Mouse (Mus musculus) heart, postnatal 36 days (tissue): ENCODE results near the gene Jph4. TPM values are rescaled to one million over a fixed set of nuclear protein-coding genes. Genes with fewer than 3 reads are reported as not detected.
A peak's percentile ranks its signal among the peaks of the same experiment; 100 is the strongest.

Source experiments
- DNase-seq, 2 experiments: peaks; one replicate each; pipeline ENCODE4 v3.0.0; 2021 to 2022
- intact Hi-C: fragments of 180-260 bp; cut with DNase I; formaldehyde crosslinking; loops from one replicate; pipeline ENCODE4 v1.15.1; 2025
- total RNA-seq, 2 experiments: library from RNA; stranded (reverse); gene quantifications; 2 replicates each; pipeline ENCODE4 v1.2.3; 2021

Gene Jph4
- total RNA-seq, 2 experiments from 2014 or later: 0.14 TPM

GRCm38 (mm10) chr14:55097646-55098045 is 19.1 kb downstream of the Jph4 start:
- DNase-seq: no peak
- intact Hi-C loops: loop anchor here (2.0 to 5.0 kb wide), 2 partner anchors 73 to 200 kb away; no protein-coding TSS in a partner anchor

- intact Hi-C loops: loop anchor here (5.0 kb wide), 1 partner anchor 199 kb away; no protein-coding TSS in a partner anchor
- no peak for DNase-seq
Observed at GRCm38 (mm10) chr14:55096573-55097087, 20.1 kb downstream of the Jph4 start.

DNA sequence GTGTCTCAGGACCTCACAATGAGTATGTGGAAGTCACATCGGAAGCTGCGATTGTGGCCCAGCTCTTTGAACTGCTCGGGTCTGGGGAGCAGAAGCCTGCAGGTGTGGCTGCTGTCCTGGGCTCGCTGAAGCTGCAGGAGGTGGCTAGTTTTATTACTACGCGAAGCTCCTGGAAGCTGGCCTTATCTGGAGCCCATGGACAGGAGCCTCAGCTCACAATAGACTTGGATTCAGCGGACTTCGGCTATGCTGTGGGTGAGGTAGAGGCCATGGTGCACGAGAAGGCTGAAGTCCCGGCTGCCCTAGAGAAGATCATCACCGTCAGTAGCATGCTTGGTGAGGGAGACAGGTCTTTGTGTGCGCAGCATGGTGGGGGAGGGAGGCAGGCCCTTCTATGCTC is 21.1 kb downstream of the Jph4 start:
- DNase-seq: no peak
- intact Hi-C loops: loop anchor here (5.0 kb wide), 1 partner anchor 198 kb away; no protein-coding TSS in a partner anchor

- no peak for DNase-seq
- intact Hi-C loops: loop anchor here (5.0 kb wide), 1 partner anchor 198 kb away; no protein-coding TSS in a partner anchor
Observed at GRCm38 (mm10) chr14:55095263-55095662, 21.5 kb downstream of the Jph4 start.

DNA sequence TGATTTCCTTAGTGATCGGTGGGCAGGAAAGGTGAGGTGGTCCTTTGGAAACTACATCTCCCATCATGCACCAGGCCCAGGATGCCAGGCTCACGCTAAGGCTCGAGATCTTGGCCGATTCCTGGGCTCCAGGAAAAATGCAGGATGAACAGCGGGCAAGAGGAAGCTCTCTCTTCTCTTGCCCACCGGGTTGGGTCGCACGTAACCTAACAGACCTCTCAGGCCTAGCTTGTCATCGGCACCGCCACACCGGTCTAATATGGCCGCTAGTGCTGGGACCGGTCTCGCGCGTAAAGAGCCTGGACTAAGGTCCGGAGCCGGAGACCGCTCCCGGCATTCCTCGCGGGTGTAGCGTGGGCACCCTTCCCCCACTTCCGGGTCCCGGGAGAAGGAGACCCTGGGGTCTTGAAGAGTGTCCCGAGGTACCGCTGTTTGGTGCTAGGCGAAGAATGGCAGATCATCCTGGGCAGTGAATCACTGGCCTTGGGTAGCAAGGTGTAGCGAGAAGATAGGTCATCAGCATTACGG is 22.0 kb downstream of the Jph4 start, which contains the start of gene Thtpa:
Gene Thtpa, plus strand, starts transcription at position 81 of the 528 bp plus-strand sequence.
- intact Hi-C loops: loop anchor here (5.0 kb wide), 1 partner anchor 197 kb away; no protein-coding TSS in a partner anchor

GRCm38 (mm10) chr14:55093927-55094326 is 22.8 kb downstream of the Jph4 start:
- DNase-seq: no peak
- intact Hi-C loops: no loop called here

More for the DNA sequence above, 22.0 kb downstream of the Jph4 start, which contains the start of gene Thtpa:
- DNase-seq: peak; percentile 74 to 86

- peak; percentile 87 for DNase-seq
- intact Hi-C loops: no loop called here
Observed at GRCm38 (mm10) chr14:55092011-55092577, 24.6 kb downstream of the Jph4 start, which contains the start of gene Zfhx2. Zfhx2 (minus strand) TSS chr14:55092324.

DNA sequence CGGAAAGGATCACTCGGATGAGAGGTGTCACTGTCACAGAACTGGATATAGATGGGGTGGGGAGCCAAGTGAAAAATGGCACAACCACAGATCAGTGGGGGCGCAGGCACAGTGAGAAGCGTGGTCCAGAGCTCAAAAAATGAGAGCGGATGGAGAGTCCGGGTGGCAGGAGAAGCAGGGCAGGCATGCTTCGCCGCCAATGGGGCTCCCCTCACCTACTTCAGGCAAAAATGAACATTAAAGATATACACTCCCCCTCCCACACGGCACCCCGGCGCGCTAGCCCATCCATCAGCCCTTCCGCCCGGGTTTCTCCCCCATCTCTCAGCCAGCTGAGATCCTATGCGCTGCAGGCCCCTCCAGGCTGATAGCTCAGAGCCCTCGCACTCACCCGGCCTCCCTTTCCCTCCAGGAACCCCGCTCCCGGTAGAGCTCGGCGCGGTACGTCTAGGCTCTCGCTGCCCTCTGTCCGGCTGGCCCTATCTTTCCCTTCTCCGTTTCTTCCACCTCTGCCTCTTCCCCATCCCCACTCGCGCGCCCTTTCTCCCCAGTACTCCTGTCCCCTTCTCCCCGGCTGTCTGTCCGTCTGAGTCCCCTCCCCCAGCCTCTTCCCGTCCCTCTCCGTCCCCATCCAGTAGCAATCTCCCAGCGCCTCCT is 25.4 kb downstream of the Jph4 start:
- no peak for DNase-seq
- intact Hi-C loops: no loop called here

- DNase-seq: no peak
- intact Hi-C loops: loop anchor here (5.0 kb wide), 1 partner anchor 227 kb away; no protein-coding TSS in a partner anchor
Observed at GRCm38 (mm10) chr14:55089199-55089947, 27.4 kb downstream of the Jph4 start.

DNA sequence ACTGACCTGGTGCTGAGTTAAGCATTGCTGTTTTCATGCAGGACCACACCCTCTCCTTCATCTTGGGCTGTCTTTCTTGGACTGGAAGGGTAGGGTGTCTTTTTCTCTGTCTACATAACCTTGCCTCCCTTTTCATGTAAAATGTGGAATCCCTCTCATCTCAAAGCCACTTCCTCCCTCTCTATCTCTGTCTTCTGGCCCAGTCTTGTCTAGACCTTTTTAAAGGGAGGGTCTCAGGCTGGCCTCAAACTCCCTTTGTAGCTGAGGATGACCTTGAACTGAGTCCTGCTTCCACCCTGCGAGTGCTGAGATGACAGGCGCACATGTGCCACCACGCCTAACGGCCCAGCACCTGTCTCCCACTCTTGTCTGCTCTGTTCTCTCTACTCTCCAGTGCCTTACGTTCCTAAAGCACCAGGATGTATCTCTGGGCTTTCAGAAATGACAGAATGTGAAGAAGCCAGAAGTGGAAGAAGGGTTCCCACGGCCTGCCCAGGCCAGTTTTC is 30.7 kb downstream of the Jph4 start:
- intact Hi-C loops: loop anchor here (5.0 kb wide), 1 partner anchor 224 kb away; no protein-coding TSS in a partner anchor

DNA sequence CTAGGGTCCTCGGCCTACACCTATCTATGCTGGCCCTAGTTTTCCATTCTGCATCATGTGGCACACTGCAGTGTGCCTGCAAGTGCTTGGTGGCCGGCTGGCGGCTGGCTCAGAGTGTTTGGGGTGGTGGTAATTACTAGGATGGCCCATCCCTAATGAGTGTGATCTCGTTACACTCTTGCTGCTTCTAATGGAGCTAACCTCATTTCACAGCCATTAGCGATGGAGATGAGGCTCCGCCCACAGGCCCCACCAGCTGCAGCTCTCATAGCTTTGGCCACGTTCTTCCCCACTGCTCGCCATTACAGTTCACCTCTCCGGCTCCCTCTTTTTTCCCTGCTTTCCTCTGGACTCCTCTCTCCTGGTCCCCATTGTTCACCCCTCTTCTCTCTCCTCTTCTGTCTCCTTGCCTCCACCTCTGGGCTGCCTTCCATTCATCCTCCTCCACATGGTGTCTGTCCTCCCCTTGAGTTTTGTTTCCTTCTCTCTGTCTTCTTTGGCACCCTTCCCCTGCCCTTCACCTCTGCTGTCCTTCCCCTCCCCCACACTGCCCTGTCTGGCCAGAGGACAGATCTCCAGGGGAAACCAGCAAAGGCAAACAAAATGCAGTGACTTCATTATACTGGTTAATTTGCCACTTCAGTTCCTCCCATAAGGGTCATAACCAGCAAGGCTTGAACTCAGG is 31.3 kb downstream of the Jph4 start:
- no peak for DNase-seq
- intact Hi-C loops: loop anchor here (5.0 kb wide), 1 partner anchor 223 kb away; no protein-coding TSS in a partner anchor

More for the DNA sequence above, 30.7 kb downstream of the Jph4 start:
- no peak for DNase-seq

- no peak for DNase-seq
- intact Hi-C loops: no loop called here
Observed at GRCm38 (mm10) chr14:55083481-55083880, 33.3 kb downstream of the Jph4 start.

GRCm38 (mm10) chr14:55081105-55081504 is 35.6 kb downstream of the Jph4 start:
- intact Hi-C loops: no loop called here
- no peak for DNase-seq

GRCm38 (mm10) chr14:55079214-55079970 is 37.3 kb downstream of the Jph4 start:
- DNase-seq: peak; percentile 64 to 76

DNA sequence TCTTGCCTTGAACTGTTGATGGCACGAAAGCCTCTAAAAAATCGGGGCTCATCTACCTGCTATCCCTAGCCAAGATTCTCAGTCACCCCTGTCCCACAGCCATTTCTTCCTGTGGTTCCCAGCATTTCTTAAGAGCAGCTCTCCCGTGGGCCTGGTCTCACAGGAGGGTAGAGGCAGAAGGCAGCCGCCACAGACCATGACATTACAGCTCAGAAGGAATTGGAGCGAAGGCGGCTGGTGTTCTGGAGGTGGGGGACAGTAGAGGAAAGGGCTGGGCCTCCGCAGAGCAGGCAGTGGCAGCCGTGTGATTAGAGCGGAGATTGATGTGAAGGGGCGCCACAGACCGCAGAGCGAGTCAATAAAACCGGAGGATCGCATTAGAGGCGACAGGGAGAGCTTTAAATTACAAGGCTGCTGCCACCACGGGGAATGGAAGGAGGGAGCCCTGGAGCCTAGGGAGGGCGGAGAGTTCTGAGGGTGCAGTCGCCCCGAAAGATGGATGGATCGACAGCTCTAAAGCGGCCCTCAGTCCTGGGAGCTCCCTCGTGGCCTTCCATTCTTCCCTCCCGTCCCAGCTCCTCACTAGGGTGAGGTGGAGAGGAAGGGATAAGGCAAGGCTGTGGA is 38.3 kb downstream of the Jph4 start:
- intact Hi-C loops: loop anchor here (2.0 to 5.0 kb wide), 2 partner anchors 178 to 236 kb away; no protein-coding TSS in a partner anchor

More at GRCm38 (mm10) chr14:55079214-55079970, 37.3 kb downstream of the Jph4 start:
- intact Hi-C loops: loop anchor here (1.0 to 5.0 kb wide), 3 partner anchors 55 to 237 kb away; no protein-coding TSS in a partner anchor

GRCm38 (mm10) chr14:55077481-55078365 is 39.0 kb downstream of the Jph4 start:
- DNase-seq: no peak
- intact Hi-C loops: loop anchor here (2.0 to 5.0 kb wide), 2 partner anchors 177 to 235 kb away; no protein-coding TSS in a partner anchor

More for the DNA sequence above, 38.3 kb downstream of the Jph4 start:
- DNase-seq: no peak

DNA sequence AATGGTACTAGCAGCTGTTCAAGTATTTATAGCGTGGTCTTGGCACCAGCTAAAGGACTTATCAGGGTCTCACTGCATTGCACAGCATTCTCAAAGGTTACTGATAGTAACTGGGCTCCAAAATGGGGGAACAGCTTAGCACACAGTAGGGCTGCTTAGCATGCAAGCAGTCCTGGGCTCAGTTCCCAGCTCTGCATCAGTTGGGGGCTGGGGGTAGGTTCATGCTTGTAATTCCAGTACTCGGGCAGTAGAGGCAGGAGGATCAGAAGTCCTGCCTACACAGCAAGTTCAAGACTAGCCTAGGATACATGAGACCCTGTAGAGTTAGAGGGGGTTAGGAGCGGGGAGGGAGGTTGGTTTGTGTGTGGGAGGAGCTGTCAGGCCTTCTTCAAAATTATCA is 39.8 kb downstream of the Jph4 start:
- intact Hi-C loops: loop anchor here (5.0 kb wide), 1 partner anchor 235 kb away; no protein-coding TSS in a partner anchor
- DNase-seq: no peak
